Mouse (Mus musculus): ENCODE results near the gene Ifne. TPM values are rescaled to one million over a fixed set of nuclear protein-coding genes. Genes with fewer than 3 reads are reported as not detected.

The Ifne gene
- polyA plus RNA-seq, 1 experiment from 2014 or later: not detected

MicroRNAs within 50 kb of the gene (microRNA counts, 519-probe panel; counts per million panel counts)
- 2,423 counts per million, percentile 60 among the panel's probes with 10 or more counts for microRNA mmu-miR-31

Small RNA genes within 50 kb of the gene (microRNA-seq; reads per million reads assigned to microRNA genes)
- 720 reads per million, percentile 73 among the genes with 10 or more reads in this experiment for gene Mir31

Other genes starting within 250 kb of the Ifne start
- gene C87499, start 245.8 kb downstream of the Ifne start, polyA plus RNA-seq (2015; fragmentation: Nextera tagmentation; extraction: Ambion mirVana): not detected in 2 replicates
- gene Ifna13, start 235.7 kb downstream of the Ifne start, polyA plus RNA-seq (2015; fragmentation: Nextera tagmentation; extraction: Ambion mirVana): not detected in 2 replicates
- not detected in 2 replicates for gene Ifna16, start 203.3 kb downstream of the Ifne start, polyA plus RNA-seq (2015; fragmentation: Nextera tagmentation; extraction: Ambion mirVana)
- gene Ifna2, start 196.3 kb downstream of the Ifne start, polyA plus RNA-seq (2015; fragmentation: Nextera tagmentation; extraction: Ambion mirVana): not detected in 2 replicates
- gene Ifnab, start 188.8 kb downstream of the Ifne start, polyA plus RNA-seq (2015; fragmentation: Nextera tagmentation; extraction: Ambion mirVana): not detected in 2 replicates
- gene Gm26566, start 158.4 kb downstream of the Ifne start, polyA plus RNA-seq (2015; fragmentation: Nextera tagmentation; extraction: Ambion mirVana): 0.25 and 0.32 TPM in 2 replicates
- gene Klhl9, start 157.7 kb downstream of the Ifne start, polyA plus RNA-seq (2015; fragmentation: Nextera tagmentation; extraction: Ambion mirVana): 22.4 and 23.5 TPM in 2 replicates
- gene Gm13271, start 125.3 kb downstream of the Ifne start, polyA plus RNA-seq (2015; fragmentation: Nextera tagmentation; extraction: Ambion mirVana): not detected in 2 replicates
- 0.07 TPM in 1 of 2 replicates, not detected in the other for gene Gm13283, start 120.1 kb downstream of the Ifne start, polyA plus RNA-seq (2015; fragmentation: Nextera tagmentation; extraction: Ambion mirVana)
- 0.11 TPM in 1 of 2 replicates, not detected in the other for gene Gm13290, start 106.4 kb downstream of the Ifne start, polyA plus RNA-seq (2015; fragmentation: Nextera tagmentation; extraction: Ambion mirVana)
- not detected in 2 replicates for gene Gm13289, start 103.3 kb downstream of the Ifne start, polyA plus RNA-seq (2015; fragmentation: Nextera tagmentation; extraction: Ambion mirVana)
- gene Gm13272, start 100.4 kb downstream of the Ifne start, polyA plus RNA-seq (2015; fragmentation: Nextera tagmentation; extraction: Ambion mirVana): not detected in 2 replicates
- gene Ifnz, start 98.1 kb downstream of the Ifne start, polyA plus RNA-seq (2015; fragmentation: Nextera tagmentation; extraction: Ambion mirVana): not detected in 2 replicates
- gene Gm13276, start 94.5 kb downstream of the Ifne start, polyA plus RNA-seq (2015; fragmentation: Nextera tagmentation; extraction: Ambion mirVana): not detected in 2 replicates
- not detected in 2 replicates for gene Gm13277, start 91.6 kb downstream of the Ifne start, polyA plus RNA-seq (2015; fragmentation: Nextera tagmentation; extraction: Ambion mirVana)
- gene Gm13278, start 88.7 kb downstream of the Ifne start, polyA plus RNA-seq (2015; fragmentation: Nextera tagmentation; extraction: Ambion mirVana): not detected in 2 replicates
- gene Gm13275, start 85.7 kb downstream of the Ifne start, polyA plus RNA-seq (2015; fragmentation: Nextera tagmentation; extraction: Ambion mirVana): not detected in 2 replicates
- not detected in 2 replicates for gene Gm13279, start 82.8 kb downstream of the Ifne start, polyA plus RNA-seq (2015; fragmentation: Nextera tagmentation; extraction: Ambion mirVana)
- 0.15 and 0.23 TPM in 2 replicates for gene Gm13285, start 80.5 kb downstream of the Ifne start, polyA plus RNA-seq (2015; fragmentation: Nextera tagmentation; extraction: Ambion mirVana)
- gene Gm13287, start 76.9 kb downstream of the Ifne start, polyA plus RNA-seq (2015; fragmentation: Nextera tagmentation; extraction: Ambion mirVana): not detected in 2 replicates
- gene Gm13288, start 74.7 kb downstream of the Ifne start, polyA plus RNA-seq (2015; fragmentation: Nextera tagmentation; extraction: Ambion mirVana): not detected in 2 replicates
- not detected in 2 replicates for gene Ifna7, start 64.0 kb downstream of the Ifne start, polyA plus RNA-seq (2015; fragmentation: Nextera tagmentation; extraction: Ambion mirVana)
- gene Ifna11, start 60.2 kb downstream of the Ifne start, polyA plus RNA-seq (2015; fragmentation: Nextera tagmentation; extraction: Ambion mirVana): not detected in 2 replicates
- not detected in 2 replicates for gene Ifna6, start 52.8 kb downstream of the Ifne start, polyA plus RNA-seq (2015; fragmentation: Nextera tagmentation; extraction: Ambion mirVana)
- gene Ifna5, start 44.7 kb downstream of the Ifne start, polyA plus RNA-seq (2015; fragmentation: Nextera tagmentation; extraction: Ambion mirVana): not detected in 2 replicates
- not detected in 2 replicates for gene Ifna4, start 38.3 kb downstream of the Ifne start, polyA plus RNA-seq (2015; fragmentation: Nextera tagmentation; extraction: Ambion mirVana)
- gene Ifna1, start 30.1 kb downstream of the Ifne start, polyA plus RNA-seq (2015; fragmentation: Nextera tagmentation; extraction: Ambion mirVana): not detected in 2 replicates

Measured in liver, embryonic 16.5 days (tissue).